In genomic region chr1:95450920-95451332, GRCm38 (mm10) we compare ENCODE assay signal across 10 mouse cellular contexts.
DNase-seq lines count a peak whose midpoint lies in the region; ATAC-seq and TF ChIP-seq lines count a peak whose summit lies in the region.
"Had no signal": no experiment of that assay in that cellular context is flagged by ENCODE, and none has a peak within 500 bp of the region (broad histone marks: within the 10 kb centered on the region; RNA-seq: fewer than 3 reads in every experiment).

No protein-coding gene starts in this region.

- H3K27me3 ChIP-seq in lung, embryonic 14.5 days (ENCODE audit: insufficient read depth, low read length), result no peaks in the 10 kb centered on the region
- H3K27me3 ChIP-seq in midbrain, postnatal 0 days (ENCODE audit: insufficient read depth, low read length), result no peaks in the 10 kb centered on the region

- H3K4me1 ChIP-seq in lung, embryonic 14.5 days (ENCODE audit: insufficient read depth), result no peaks in the 10 kb centered on the region
- no peaks in the 10 kb centered on the region for H3K4me1 ChIP-seq in midbrain, postnatal 0 days (ENCODE audit: insufficient read depth, low read length)

- H3K27ac ChIP-seq in gastrocnemius, adult 2 months, result peak overlapping the region; percentile 59
- H3K27ac ChIP-seq in lung, embryonic 14.5 days (ENCODE audit: low read depth), result no peak overlapping the region
- no peak overlapping the region for H3K27ac ChIP-seq in midbrain, postnatal 0 days (ENCODE audit: low read depth, low read length)

- H3K9me3 ChIP-seq in lung, embryonic 14.5 days (ENCODE audit: low read depth, low read length), result no peaks in the 10 kb centered on the region
- no peaks in the 10 kb centered on the region for H3K9me3 ChIP-seq in midbrain, postnatal 0 days (ENCODE audit: low read length)

- no peak overlapping the region for H3K4me3 ChIP-seq in gastrocnemius, adult 2 months
- no peak overlapping the region for H3K4me3 ChIP-seq in lung, embryonic 14.5 days (ENCODE audit: low read depth, low read length)
- no peak overlapping the region for H3K4me3 ChIP-seq in midbrain, postnatal 0 days (ENCODE audit: low read depth, low read length)

- no peak for DNase-seq in gastrocnemius, adult 2 months
- no peak for DNase-seq in gastrocnemius, postnatal 10 days
- peak; percentile 19 for DNase-seq in lung, embryonic 14.5 days
- DNase-seq in lung, postnatal 10 days, result no peak
- DNase-seq in naive thymus-derived CD4-positive, alpha-beta T cell, adult 2 months (ENCODE audit: low read depth), result peak; percentile 4
- DNase-seq in midbrain, postnatal 0 days (ENCODE audit: low spot score), result no peak
- DNase-seq in thymus, postnatal 25 days, result no peak
- DNase-seq: kidney, postnatal 4 days had no signal

- WGBS in lung, embryonic 14.5 days, result 76% methylated on average over 4 of the region's 4 CpGs
- WGBS in midbrain, postnatal 0 days, result 80% methylated on average over 4 of the region's 4 CpGs

- intact Hi-C loops in gastrocnemius, adult 2 months (cut with DNase I), result loop anchor here (5.0 kb wide), 1 partner anchor 216 kb away; the partner anchor contains the start of gene St8sia4

- no peaks in the 10 kb centered on the region for H3K36me3 ChIP-seq in lung, embryonic 14.5 days (ENCODE audit: insufficient read depth)
- H3K36me3 ChIP-seq in midbrain, postnatal 0 days (ENCODE audit: insufficient read depth, low read length), result no peaks in the 10 kb centered on the region

- TF ChIP-seq CTCF in gastrocnemius, adult 2 months (IDR thresholded peaks at IDR 0.05), result no peak
- no peak for TF ChIP-seq CTCF in lung, embryonic 14.5 days (IDR thresholded peaks at IDR 0.05; ENCODE audit: low read depth)
- no peak for TF ChIP-seq CTCF in midbrain, postnatal 0 days (IDR thresholded peaks at IDR 0.05)

- no peak overlapping the region for H3K9ac ChIP-seq in lung, embryonic 14.5 days
- no peak overlapping the region for H3K9ac ChIP-seq in midbrain, postnatal 0 days (replicated peaks; ENCODE audit: low read length, poor library complexity, severe bottlenecking)

- no peak overlapping the region for H3K4me2 ChIP-seq in lung, embryonic 14.5 days
- no peak overlapping the region for H3K4me2 ChIP-seq in midbrain, postnatal 0 days (ENCODE audit: low read depth, low read length, poor library complexity, severe bottlenecking)

- ATAC-seq in lung, embryonic 14.5 days (ENCODE audit: insufficient read depth), result no peak
- ATAC-seq in hematopoietic stem cell, adult 5-6 weeks (replicated peaks in 1 of 2; ENCODE audit: insufficient read depth in 1 of 2, low FRiP score in 2 of 2, low TSS enrichment in 1 of 2, low read depth in 1 of 2, poor library complexity in 2 of 2, severe bottlenecking in 2 of 2), result peak; percentile 93
- no peak for ATAC-seq in midbrain, postnatal 0 days (ENCODE audit: low FRiP score)
- ATAC-seq: midbrain, embryonic 16.5 days had no signal

Comparison
In these comparisons a context has a peak if more than half of its experiments do, and no peak if none do; other contexts are left out.
1. DNase-seq: peak in lung, embryonic 14.5 days (single experiment) and naive thymus-derived CD4-positive, alpha-beta T cell, adult 2 months (single experiment); none in gastrocnemius, adult 2 months (single experiment), gastrocnemius, postnatal 10 days (single experiment), lung, postnatal 10 days (single experiment), midbrain, postnatal 0 days (single experiment) and thymus, postnatal 25 days (single experiment).
2. ATAC-seq: peak in hematopoietic stem cell, adult 5-6 weeks (2 of 2); none in lung, embryonic 14.5 days (single experiment) and midbrain, postnatal 0 days (single experiment).